Mouse (Mus musculus) embryonic fibroblast, embryonic 13.5 days (primary cell): ENCODE measurements around the gene Tubg2. TPM values are rescaled to one million over a fixed set of nuclear protein-coding genes. Genes with fewer than 3 reads are reported as not detected.

ENCODE experiments used
- H3K27ac ChIP-seq: 2 replicates; pipeline ENCODE4 v1.5.1; 2012; ENCODE audit warnings: low read length, control low read depth, inconsistent platforms; ENCODE audit not compliant: insufficient read depth
- H3K4me1 ChIP-seq: 2 replicates; pipeline ENCODE4 v1.6.1; 2011; ENCODE audit warnings: low read length; ENCODE audit not compliant: control insufficient read depth, insufficient read depth
- H3K4me3 ChIP-seq: 2 replicates; pipeline ENCODE4 v1.5.1; 2011; ENCODE audit warnings: mild to moderate bottlenecking, control low read depth, low read length; ENCODE audit not compliant: insufficient read depth
- CTCF ChIP-seq: IDR thresholded peaks from 2 replicates; pipeline ENCODE4 v1.5.1; 2011; ENCODE audit warnings: mild to moderate bottlenecking, control low read depth, low read length, moderate library complexity, borderline replicate concordance; ENCODE audit not compliant: insufficient read depth
- POLR2A ChIP-seq: IDR thresholded peaks from 2 replicates; pipeline ENCODE4 v1.6.1; 2011; ENCODE audit warnings: low read depth, mild to moderate bottlenecking, control low read depth, low read length, moderate library complexity
- polyA plus RNA-seq: library from polyadenylated mRNA; stranded (reverse); fragments of >200 nt; gene quantifications from 2 replicates; pipeline ENCODE4 v1.2.4, GENCODE M21; 2011; ENCODE audit warnings: low read depth; ENCODE audit not compliant: missing spikeins, insufficient read length

Tubg2 gene
- polyA plus RNA-seq, 1 experiment: 6.1 TPM

DNA sequence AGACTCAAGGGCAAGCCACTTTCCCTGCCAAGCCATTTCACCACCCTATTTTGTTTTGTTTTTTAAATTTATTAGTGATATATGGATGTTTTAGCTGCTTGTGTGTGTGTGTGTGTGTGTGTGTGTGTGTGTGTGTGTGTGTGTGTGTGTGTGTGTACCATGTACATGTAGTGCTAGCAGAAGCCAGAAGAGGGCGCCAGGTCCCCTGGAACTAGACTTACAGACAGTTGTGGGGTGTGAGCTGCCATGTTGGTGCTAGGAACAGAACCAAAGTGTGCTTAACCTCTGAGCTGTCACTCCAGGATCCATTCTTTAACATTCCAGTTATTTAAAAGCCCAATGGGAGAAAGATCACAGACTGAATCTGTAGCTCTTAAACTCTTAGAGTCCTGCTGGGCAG lies 28.6 kb upstream of the Tubg2 start:
- TF ChIP-seq CTCF: no peak
- no peak for TF ChIP-seq POLR2A

DNA sequence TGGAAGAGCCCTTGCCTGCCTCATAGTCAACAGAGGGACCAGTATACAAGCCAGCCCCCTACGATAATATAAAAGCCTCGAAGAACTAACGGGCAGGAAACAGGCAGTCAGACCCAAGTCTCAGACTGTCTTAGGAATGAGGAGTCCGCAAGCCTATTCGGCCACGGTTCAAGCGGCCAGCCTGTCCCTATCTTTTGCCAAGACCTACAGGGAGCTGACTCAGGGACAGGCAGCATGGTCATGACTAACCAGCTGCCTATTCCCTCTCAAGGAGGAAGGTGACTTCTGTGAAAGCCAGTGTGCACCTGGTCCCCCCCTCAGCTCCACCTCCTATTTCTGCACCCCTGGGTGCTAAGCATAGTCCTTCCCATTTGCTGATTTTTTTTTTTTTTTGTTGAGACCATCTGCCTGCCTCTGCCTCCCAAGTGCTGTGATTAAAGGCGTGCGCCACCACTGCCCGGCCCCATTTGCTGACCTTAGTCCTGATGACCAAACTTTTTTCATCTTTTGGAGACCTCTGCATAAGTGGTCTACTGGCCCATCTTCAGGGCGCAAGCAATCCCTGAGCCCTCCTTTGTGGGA lies 26.6 kb upstream of the Tubg2 start:
- Histone ChIP-seq H3K4me3 (no peak overlapping the region), H3K27ac (no peak overlapping the region), H3K4me1 (no peaks in the 10 kb centered on the region)
- TF ChIP-seq POLR2A (no peak), CTCF (no peak)

More for the DNA sequence above, 28.6 kb upstream of the Tubg2 start:
- Histone ChIP-seq H3K4me1 (no peaks in the 10 kb centered on the region), H3K27ac (no peak overlapping the region), H3K4me3 (no peak overlapping the region)

- Histone ChIP-seq H3K27ac (no peak overlapping the region), H3K4me3 (no peak overlapping the region), H3K4me1 (no peaks in the 10 kb centered on the region)
- TF ChIP-seq POLR2A (no peak), CTCF (no peak)
Observed at GRCm38 (mm10) chr11:101130056-101130756, 25.5 kb upstream of the Tubg2 start.

- Histone ChIP-seq H3K4me1 (no peaks in the 10 kb centered on the region), H3K27ac (no peak overlapping the region), H3K4me3 (no peak overlapping the region)
- TF ChIP-seq CTCF: no peak
- TF ChIP-seq POLR2A: no peak
Observed at GRCm38 (mm10) chr11:101131187-101131586, 24.5 kb upstream of the Tubg2 start.

GRCm38 (mm10) chr11:101131701-101132100 lies 24.0 kb upstream of the Tubg2 start:
- Histone ChIP-seq H3K27ac (no peak overlapping the region), H3K4me1 (no peaks in the 10 kb centered on the region), H3K4me3 (no peak overlapping the region)
- no peak for TF ChIP-seq CTCF
- no peak for TF ChIP-seq POLR2A

GRCm38 (mm10) chr11:101133037-101133436 lies 22.7 kb upstream of the Tubg2 start:
- no peak overlapping the region for H3K4me3 ChIP-seq
- H3K4me1 ChIP-seq: no peaks in the 10 kb centered on the region
- TF ChIP-seq CTCF (no peak), POLR2A (no peak)
- H3K27ac ChIP-seq: no peak overlapping the region

DNA sequence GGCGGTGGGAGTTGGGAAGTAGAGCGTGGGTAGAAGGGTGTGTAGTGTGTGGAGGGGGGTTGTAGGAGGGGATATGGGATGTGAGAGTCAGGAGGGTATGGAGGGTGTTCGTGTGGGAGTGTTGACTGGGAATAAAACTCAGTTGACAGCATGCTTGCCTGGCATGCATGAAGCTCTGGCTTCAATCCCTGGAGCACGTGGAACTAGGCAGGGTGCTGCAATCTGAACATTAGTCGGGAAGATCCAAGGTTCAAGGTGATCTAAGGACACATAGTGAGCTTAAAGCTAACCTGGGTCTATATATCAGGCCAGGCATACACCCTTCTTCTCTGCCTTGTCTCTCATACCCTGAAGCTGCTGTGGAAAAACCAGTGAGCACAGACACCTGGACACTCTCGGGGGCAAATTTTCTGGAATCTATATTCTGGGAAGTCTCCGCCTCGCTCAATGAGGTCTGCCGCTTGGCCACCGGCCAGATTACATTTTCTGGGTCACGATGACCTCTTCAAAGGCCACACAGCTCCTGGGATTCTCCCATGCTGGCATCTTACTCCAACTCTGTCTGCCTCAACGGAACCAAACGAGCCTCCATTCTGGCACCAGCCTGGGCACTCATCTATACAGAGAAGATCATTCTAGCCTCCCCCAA lies 21.4 kb upstream of the Tubg2 start:
- no peak overlapping the region for H3K27ac ChIP-seq
- H3K4me1 ChIP-seq: no peaks in the 10 kb centered on the region
- TF ChIP-seq CTCF (no peak), POLR2A (no peak)
- H3K4me3 ChIP-seq: no peak overlapping the region

DNA sequence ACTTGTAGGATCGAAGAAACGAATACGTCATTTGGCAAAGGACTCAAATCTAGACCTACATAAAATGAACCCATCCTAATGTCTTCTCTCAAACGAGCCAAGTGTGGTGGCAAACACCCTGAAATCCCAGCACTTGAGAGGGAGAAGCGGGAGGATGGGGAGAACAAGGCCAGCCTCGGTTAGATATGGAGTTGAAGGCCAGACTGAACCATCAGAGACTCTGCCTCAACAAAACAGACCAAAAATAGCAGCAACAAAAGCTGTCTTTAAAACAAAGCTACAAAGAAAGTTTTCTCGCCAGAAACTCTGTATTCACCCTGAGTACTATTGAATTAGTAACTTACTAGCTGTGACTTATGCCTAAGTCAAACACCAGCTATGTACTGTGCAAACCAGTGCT lies 18.7 kb upstream of the Tubg2 start:
- no peak overlapping the region for H3K27ac ChIP-seq
- H3K4me1 ChIP-seq: peaks cover 4% of the 10 kb centered on the region
- H3K4me3 ChIP-seq: no peak overlapping the region
- no peak for TF ChIP-seq CTCF
- TF ChIP-seq POLR2A: no peak

DNA sequence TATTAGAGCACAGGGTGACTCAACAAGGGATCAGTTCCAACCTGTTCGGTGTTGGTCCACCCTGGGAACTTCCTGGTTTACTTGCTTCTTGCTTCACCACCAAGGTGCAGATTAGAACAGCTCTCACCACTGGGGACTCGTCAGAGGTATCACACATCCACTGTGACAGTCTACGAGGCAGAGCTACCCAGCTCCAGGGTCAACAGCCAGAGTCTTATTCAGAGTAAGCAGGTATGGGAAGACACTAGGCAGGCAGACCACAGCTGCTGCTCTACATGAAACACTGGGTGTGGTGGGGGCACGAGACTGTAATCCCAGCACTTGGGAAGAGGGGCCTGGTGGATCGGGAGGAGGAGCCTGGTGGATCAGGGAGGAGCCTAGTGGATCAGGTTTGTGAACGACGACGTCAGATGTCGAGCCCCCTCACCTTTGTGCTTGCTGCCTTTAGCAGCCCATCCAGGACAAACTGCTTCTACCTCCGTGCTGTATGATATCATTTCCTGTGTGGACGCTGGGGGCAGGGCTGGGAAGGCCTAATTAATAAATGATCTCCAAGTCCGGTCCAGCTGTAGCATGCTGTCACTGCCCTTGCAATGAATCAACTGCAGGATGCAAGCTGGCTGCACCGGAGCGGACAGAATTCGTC lies 17.0 kb upstream of the Tubg2 start:
- TF ChIP-seq CTCF: no peak
- TF ChIP-seq POLR2A: no peak
- Histone ChIP-seq H3K4me1 (peaks cover 4% of the 10 kb centered on the region), H3K4me3 (no peak overlapping the region), H3K27ac (no peak overlapping the region)

DNA sequence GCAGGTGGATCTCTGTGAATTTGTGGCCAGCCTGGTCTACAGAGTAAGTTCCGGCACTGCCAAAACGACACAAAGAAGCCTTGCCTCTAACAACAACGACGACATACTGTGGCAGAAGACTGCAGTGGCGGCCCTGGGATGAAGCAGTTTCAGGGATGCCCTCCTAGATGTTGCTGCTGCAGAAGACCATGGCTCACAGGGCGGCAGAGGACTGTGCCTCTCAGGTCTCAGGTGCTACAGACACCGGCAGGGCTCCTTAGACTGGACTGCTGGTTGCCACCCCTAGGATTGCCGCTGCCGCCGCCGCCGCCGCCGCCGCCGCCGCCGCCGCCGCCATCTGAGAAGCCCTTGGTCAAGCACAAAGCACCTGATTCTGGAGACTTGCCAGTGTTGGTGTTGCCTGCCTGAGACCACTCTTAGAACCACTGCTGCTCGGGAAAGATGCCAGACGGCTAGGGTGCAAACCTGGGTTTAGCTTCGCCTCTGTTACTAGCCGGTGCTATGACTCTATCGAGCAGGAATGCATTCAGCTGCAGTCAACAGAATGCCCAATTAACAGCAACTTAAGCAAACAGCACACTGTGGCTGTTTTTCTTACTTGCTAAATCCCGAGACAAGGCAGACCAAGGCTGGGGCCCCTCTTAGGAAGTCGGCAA lies 15.4 kb upstream of the Tubg2 start:
- Histone ChIP-seq H3K4me1 (peaks cover 4% of the 10 kb centered on the region), H3K27ac (no peak overlapping the region), H3K4me3 (no peak overlapping the region)
- TF ChIP-seq POLR2A: no peak
- TF ChIP-seq CTCF: no peak
